Mouse (Mus musculus) cerebellum, adult 2 months (tissue): ENCODE data around the gene Stk38l. TPM values are rescaled to one million over a fixed set of nuclear protein-coding genes. Genes with fewer than 3 reads are reported as not detected.
A peak's percentile ranks its signal among the peaks of the same experiment; 100 is the strongest.

Experiments
- DNase-seq, 2 experiments: peaks; one replicate each; pipeline ENCODE4 v3.0.0; 2021
- H3K27ac ChIP-seq: fragments of 200-500 bp; 2 replicates; pipeline ENCODE4 v1.5.1; 2012; ENCODE audit warnings: low read length, control low read depth, inconsistent platforms; ENCODE audit not compliant: insufficient read depth
- H3K27me3 ChIP-seq: fragments of 200-500 bp; 2 replicates; pipeline ENCODE4 v1.6.1; 2012; ENCODE audit warnings: inconsistent platforms, mild to moderate bottlenecking, low read length, moderate library complexity; ENCODE audit not compliant: control insufficient read depth, insufficient read depth
- H3K4me1 ChIP-seq: fragments of 200-500 bp; 2 replicates; pipeline ENCODE4 v1.6.1; 2011; ENCODE audit warnings: low read length; ENCODE audit not compliant: control insufficient read depth, insufficient read depth
- H3K4me3 ChIP-seq: fragments of 200-500 bp; replicated peaks from 2 replicates; pipeline ENCODE3; 2011; ENCODE audit warnings: mild to moderate bottlenecking, low read depth, low read length, control low read depth; ENCODE audit not compliant: insufficient read depth
- CTCF ChIP-seq: fragments of 200-500 bp; IDR thresholded peaks from 2 replicates; pipeline ENCODE4 v1.5.1; 2011; ENCODE audit warnings: low read depth, mild to moderate bottlenecking, control low read depth, low read length, moderate library complexity, borderline replicate concordance; ENCODE audit not compliant: insufficient read depth
- POLR2A ChIP-seq: fragments of 200-500 bp; IDR thresholded peaks from 2 replicates; pipeline ENCODE4 v1.6.1; 2011; ENCODE audit warnings: low read length, control low read depth, borderline replicate concordance; ENCODE audit not compliant: insufficient read depth
- WGBS: fragments of 180-500 bp; shearing (Covaris S2); methylation state at CpG from one replicate; pipeline ENCODE4 v1.1.7; 2018; 5-methylcytosine and 5-hydroxymethylcytosine counted together
- polyA plus RNA-seq: library from polyadenylated mRNA; depleted of rRNA; stranded (reverse); fragments of >200 nt; gene quantifications from 2 replicates; pipeline ENCODE4 v1.2.3, GENCODE M21; 2012; rRNA removed

Gene Stk38l
- polyA plus RNA-seq, 1 experiment = 16.4 TPM

GRCm38 (mm10) chr6:146821958-146822357 is 97.2 kb downstream of the Stk38l start:
- TF ChIP-seq CTCF = no peak
- TF ChIP-seq POLR2A = no peak
- WGBS = 93% methylated on average over 13 of the region's 13 CpGs

DNA sequence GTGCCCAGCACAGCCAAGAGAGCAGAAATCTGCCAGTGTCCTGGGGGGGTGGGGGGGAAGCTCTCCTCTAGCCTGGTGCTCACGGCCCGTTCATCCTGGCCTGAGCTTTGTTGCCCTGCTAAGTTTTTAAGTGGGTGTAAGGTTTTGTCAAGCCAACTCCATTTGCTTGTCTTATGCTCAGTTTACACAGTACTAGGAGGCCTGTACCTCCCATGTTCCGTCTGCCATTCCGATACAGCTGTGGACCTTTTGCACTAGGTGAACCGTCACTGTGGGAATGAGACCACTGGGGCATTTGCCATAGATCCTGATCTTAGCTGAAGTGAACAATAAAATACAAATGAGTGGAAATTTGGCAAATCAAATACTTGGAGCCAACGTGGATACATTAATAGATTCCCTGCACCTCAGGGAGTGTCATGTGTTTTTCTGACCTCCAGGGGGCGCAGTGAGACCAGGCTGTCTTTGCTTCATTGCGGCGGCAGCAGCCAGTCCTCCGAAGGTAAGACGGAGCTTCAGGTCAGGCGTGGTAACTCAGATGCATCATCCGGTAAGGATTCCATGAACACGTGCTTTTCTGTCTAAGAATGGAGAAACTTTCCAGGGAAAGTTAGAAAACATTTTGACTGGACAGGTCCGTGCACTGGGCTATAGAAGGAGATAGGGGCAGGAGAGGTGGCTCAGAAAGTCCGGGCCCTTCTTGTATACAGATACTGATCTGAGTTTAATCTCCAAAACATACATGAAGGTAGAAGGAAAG is 100.1 kb downstream of the Stk38l start:
- no peak overlapping the region for H3K27ac ChIP-seq
- no peak overlapping the region for H3K4me3 ChIP-seq
- 41% methylated on average over 16 of the region's 16 CpGs for WGBS
- peak; percentile 24 to 51 for DNase-seq
- no peaks in the 10 kb centered on the region for H3K27me3 ChIP-seq
- TF ChIP-seq CTCF (peak; percentile 86), POLR2A (no peak)
- H3K4me1 ChIP-seq = no peaks in the 10 kb centered on the region

More at GRCm38 (mm10) chr6:146821958-146822357, 97.2 kb downstream of the Stk38l start:
- H3K27ac ChIP-seq = no peak overlapping the region
- no peaks in the 10 kb centered on the region for H3K27me3 ChIP-seq
- no peak overlapping the region for H3K4me3 ChIP-seq
- DNase-seq = no peak
- no peaks in the 10 kb centered on the region for H3K4me1 ChIP-seq

- no peaks in the 10 kb centered on the region for H3K27me3 ChIP-seq
- no peak for TF ChIP-seq CTCF
- no peak for TF ChIP-seq POLR2A
- WGBS = 63% methylated on average over 1 of the region's 1 CpGs
- H3K27ac ChIP-seq = no peak overlapping the region
- DNase-seq = no peak
- H3K4me1 ChIP-seq = no peaks in the 10 kb centered on the region
- no peak overlapping the region for H3K4me3 ChIP-seq
These were observed 100.6 kb downstream of the Stk38l start for GRCm38 (mm10) chr6:146825487-146825773.

Other genes with a start within 250 kb of the Stk38l start
- gene Itpr2, start 222.8 kb upstream of the Stk38l start, polyA plus RNA-seq = 6.6 and 6.7 TPM in 2 replicates
- gene Fgfr1op2, start 147.8 kb upstream of the Stk38l start, polyA plus RNA-seq = 62.5 and 64.0 TPM in 2 replicates
- gene Ints13, start 147.2 kb upstream of the Stk38l start, polyA plus RNA-seq = 67.3 and 72.8 TPM in 2 replicates
- gene Med21, start 82.4 kb upstream of the Stk38l start, polyA plus RNA-seq = 90.1 and 93.1 TPM in 2 replicates
- gene Tm7sf3, start 82.2 kb upstream of the Stk38l start, polyA plus RNA-seq = 22.3 and 25.2 TPM in 2 replicates
- gene Arntl2, start 71.1 kb downstream of the Stk38l start, polyA plus RNA-seq = 12.2 and 15.0 TPM in 2 replicates
- not detected in 2 replicates for gene Smco2, start 125.1 kb downstream of the Stk38l start, polyA plus RNA-seq
- 8.7 and 9.4 TPM in 2 replicates for gene Ppfibp1, start 163.5 kb downstream of the Stk38l start, polyA plus RNA-seq
- gene 1700034J05Rik, start 229.4 kb downstream of the Stk38l start, polyA plus RNA-seq = not detected in 2 replicates